Comparison of ENCODE assay signal across 9 mouse cellular contexts in genomic region chr2:44564776-44565692, GRCm38 (mm10).
A peak's percentile ranks its signal among the peaks of the same experiment; 100 is the strongest.
DNase-seq lines count a peak whose midpoint lies in the region; ATAC-seq and TF ChIP-seq lines count a peak whose summit lies in the region.
"Had no signal": no experiment of that assay in that cellular context is flagged by ENCODE, and none has a peak within 500 bp of the region (broad histone marks: within the 10 kb centered on the region; RNA-seq: fewer than 3 reads in every experiment).

No protein-coding gene starts in this region.

- no peak for TF ChIP-seq CTCF in forebrain, postnatal 0 days (IDR thresholded peaks at IDR 0.05; ENCODE audit: low read depth)

- intact Hi-C loops in left cerebral cortex, postnatal 4 days (cut with DNase I) = loop anchor here (10.0 kb wide), 1 partner anchor 420 kb away; no protein-coding TSS in a partner anchor
- intact Hi-C loops in left cerebral cortex, postnatal 36 days (cut with DNase I) = no loop called here

- peak; percentile 31 for DNase-seq in left cerebral cortex, adult 11 months (ENCODE audit: low spot score)
- DNase-seq in left cerebral cortex, postnatal 4 days = no peak
- DNase-seq in cerebellum, adult 9-11 months = peak; percentile 52
- DNase-seq in forebrain, postnatal 0 days = peak; percentile 70
- peak; percentile 55 to 67 for DNase-seq in left cerebral cortex, postnatal 36 days (ENCODE audit: low spot score in 2 of 2)
- no peak for DNase-seq in ovary, postnatal 36 days (ENCODE audit: low spot score)
- DNase-seq in kidney, adult 18-20 months = no peak

- H3K4me1 ChIP-seq in forebrain, postnatal 0 days (ENCODE audit: insufficient read depth) = no peaks in the 10 kb centered on the region
- H3K4me1 ChIP-seq in kidney, embryonic 15.5 days = peaks cover 4% of the 10 kb centered on the region; the same call in 1 of the 2 replicates

- WGBS in forebrain, postnatal 0 days = 46% methylated on average over 16 of the region's 16 CpGs
- WGBS in kidney, embryonic 15.5 days = 92% methylated on average over 16 of the region's 16 CpGs

- ATAC-seq in forebrain, postnatal 0 days = peak; percentile 90
- ATAC-seq in kidney, embryonic 15.5 days (replicated peaks; ENCODE audit: low FRiP score) = no peak

- no peaks in the 10 kb centered on the region for H3K36me3 ChIP-seq in forebrain, postnatal 0 days (ENCODE audit: insufficient read depth)
- no peaks in the 10 kb centered on the region for H3K36me3 ChIP-seq in kidney, embryonic 15.5 days

- H3K9ac ChIP-seq in forebrain, postnatal 0 days = no peak overlapping the region
- H3K9ac ChIP-seq in kidney, embryonic 15.5 days = no peak overlapping the region

- no peak overlapping the region for H3K4me3 ChIP-seq in forebrain, postnatal 0 days (ENCODE audit: low read depth, low read length)
- no peak overlapping the region for H3K4me3 ChIP-seq in kidney, embryonic 15.5 days (replicated peaks)

- H3K27me3 ChIP-seq in forebrain, postnatal 0 days (ENCODE audit: insufficient read depth, low read length) = no peaks in the 10 kb centered on the region
- H3K27me3 ChIP-seq in kidney, embryonic 15.5 days = no peaks in the 10 kb centered on the region

- peak overlapping the region; percentile 74 for H3K27ac ChIP-seq in forebrain, postnatal 0 days (ENCODE audit: low read depth, low read length)
- H3K27ac ChIP-seq in kidney, embryonic 15.5 days = no peak overlapping the region
- H3K27ac ChIP-seq: kidney, postnatal 0 days had no signal

- no peaks in the 10 kb centered on the region for H3K9me3 ChIP-seq in forebrain, postnatal 0 days (ENCODE audit: low read length)
- H3K9me3 ChIP-seq in kidney, embryonic 15.5 days (replicated peaks) = no peaks in the 10 kb centered on the region

- no peak overlapping the region for H3K4me2 ChIP-seq in forebrain, postnatal 0 days (ENCODE audit: low read depth)
- no peak overlapping the region for H3K4me2 ChIP-seq in kidney, embryonic 15.5 days

Comparison
In these comparisons a context has a peak if more than half of its experiments do, and no peak if none do; other contexts are left out.
1. DNase-seq: peak in left cerebral cortex, adult 11 months (single experiment), cerebellum, adult 9-11 months (single experiment), forebrain, postnatal 0 days (single experiment) and left cerebral cortex, postnatal 36 days (2 of 2); none in left cerebral cortex, postnatal 4 days (single experiment), ovary, postnatal 36 days (single experiment) and kidney, adult 18-20 months (single experiment).